Mouse (Mus musculus) c-Kit-positive CD71-positive TER-119-positive erythroid progenitor cells, embryonic 14.5 days (primary cell): Measurements from ENCODE around the gene AW549877.
A peak's percentile ranks its signal among the peaks of the same experiment; 100 is the strongest.

Experiments used
- DNase-seq: peaks from one replicate; pipeline ENCODE4 v3.0.0-alpha.2; 2013; ENCODE audit warnings: low spot score

Gene AW549877

DNA sequence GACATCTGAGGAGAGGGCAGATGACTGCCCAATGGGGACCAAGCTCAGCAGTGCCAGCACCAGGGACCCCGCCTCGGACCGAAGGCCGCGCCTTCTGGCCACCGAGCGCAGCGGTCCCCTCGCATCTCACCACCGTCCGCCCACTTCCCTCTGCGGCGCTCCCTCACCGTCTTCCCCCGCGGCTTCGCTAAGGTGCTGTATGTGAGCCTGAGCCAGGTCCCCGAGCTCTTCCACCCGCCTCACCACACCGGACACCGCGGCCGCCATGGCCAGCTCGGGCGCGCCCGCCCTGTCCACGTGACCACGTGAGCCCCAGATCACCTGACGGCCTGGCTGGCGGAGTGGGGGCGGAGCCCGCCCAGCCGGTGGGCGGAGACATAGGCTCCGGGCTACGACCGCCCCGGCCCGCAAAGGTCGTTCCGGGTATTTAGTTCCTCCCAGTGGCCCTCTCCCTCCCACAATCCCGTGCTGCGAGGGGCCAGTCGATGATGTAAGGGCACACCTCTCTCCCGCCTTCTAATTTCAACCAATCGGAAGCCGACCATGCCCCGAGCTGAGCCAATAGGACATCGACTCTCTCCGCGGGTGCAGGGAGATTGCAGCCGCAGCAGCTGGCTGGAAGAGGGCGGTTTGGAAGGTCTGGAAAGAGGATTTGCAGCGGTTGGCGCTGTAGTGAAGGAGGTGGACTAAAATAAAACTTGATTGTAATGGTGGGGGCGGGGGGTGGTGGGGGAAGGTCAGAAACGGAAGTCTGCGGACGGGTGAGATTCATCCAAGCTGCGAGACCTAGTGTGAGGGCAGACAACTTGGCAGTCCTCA is at the start of gene AW549877:
Gene AW549877 (minus strand): TSS at position 297 of the 819 bp plus-strand sequence.
- peak; percentile 98 for DNase-seq

DNA sequence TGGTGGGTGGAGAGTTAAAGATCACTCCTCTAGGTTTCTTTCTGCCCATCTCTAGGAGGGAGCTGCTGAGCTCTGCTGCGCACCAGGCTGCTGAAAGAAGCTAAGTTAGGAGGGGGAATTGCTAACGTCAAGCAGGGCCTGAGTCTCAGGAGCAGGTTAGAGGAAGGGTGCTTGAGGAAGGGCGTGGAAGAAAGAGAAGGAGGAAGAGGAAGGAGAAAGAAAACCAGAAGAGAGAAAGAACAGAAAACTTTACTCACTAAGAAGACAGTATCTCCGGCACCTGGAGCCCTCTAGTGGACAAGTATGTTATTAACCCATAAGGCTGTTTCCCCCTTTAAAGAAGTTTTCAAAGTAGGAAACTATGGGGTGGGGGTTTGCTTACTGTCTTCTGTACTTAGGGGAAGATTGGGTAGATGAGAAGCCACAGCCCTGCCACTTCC is 47.5 kb upstream of the AW549877 start:
- DNase-seq = peak; percentile 25

DNA sequence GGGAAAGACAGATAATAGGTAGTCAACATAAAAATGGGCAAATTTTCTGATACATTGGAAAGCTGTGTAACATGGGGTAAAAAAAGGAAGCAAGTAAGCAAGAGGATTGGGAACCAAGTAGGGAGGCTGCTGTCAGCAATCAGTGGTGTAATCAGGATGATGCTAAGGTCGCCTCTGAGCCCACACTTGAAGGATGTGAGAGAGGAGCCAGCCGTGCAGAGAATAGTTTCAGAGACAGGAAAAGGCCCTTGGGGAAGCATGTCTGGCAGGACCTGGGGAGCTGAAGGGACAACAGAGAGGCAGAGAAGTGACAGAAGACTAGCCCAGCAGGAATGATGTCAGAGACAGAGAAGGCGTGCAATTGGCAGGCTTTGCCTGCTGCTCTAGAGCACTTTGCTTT is 46.9 kb upstream of the AW549877 start:
- no peak for DNase-seq

DNA sequence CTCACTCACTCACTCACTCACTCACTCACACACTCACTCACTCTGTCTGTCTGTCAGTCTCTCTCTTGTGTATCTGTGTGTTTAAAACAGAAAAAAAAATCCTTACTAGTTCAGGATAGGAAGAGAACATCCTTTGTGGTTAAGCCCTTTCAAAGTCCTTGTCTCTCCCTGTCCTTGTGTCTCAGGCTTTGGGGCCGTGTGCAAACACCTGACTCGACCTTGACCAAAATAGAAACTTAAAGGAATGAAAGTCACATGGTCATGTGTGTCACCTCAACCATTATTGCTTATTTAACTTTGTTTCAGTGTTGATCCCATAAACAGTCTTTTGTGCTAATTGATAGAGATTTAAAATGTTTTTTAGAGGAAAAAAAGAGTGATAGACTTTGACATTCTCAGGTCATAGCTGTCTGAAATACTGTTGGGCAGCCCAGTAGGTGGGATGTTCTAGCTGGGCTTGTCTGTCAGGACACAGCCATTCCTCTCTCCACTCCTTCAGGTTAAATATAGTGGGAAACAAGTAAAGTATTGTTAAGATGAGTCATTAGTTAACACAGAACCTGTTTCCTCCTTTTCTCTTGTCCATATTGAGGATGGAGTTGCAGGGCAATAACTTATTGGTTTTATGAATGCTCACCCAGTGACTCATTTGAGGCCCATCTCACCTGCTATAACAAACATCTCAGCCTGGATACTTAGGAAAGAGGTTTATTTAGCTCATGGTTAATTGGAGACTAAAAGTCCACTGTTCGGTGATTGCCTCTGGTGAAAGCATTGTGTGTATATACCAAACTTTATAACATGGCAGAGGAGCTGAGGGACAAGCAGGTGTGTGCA is 37.8 kb upstream of the AW549877 start:
- DNase-seq = no peak

DNA sequence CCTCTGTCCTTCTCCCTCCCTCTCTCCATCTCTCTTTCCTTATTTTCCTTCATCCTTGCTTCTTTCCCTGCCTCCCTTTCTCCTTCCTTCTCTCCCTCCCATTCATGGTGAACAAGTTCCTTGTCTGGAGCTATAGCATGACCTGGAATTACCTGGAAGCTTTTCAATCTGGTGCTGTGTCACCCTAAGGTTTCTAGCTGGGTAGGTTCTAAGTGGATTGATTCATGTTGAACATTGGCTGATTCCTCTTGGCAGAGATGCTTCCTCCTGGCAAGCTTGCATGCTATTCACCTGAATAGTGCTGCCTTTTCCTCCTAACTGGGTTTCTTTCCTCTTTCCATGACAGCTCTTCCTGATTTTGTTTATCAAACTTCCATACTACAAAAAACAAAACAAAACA is 33.4 kb upstream of the AW549877 start:
- DNase-seq = no peak

DNA sequence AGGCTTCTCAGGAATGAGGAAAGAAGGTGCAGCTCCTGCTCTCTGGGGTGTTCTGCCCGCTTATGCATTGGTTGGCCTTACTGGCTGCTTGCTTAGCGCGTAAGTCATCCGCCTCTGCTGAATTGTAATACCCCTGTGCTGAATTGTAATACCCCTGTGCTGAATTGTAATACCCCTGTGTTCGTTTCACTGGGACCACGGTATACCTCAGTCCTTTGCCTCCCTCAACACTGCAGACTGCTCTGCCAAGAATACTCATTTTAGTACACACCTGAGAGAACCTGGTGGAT is 32.8 kb upstream of the AW549877 start:
- DNase-seq = no peak

DNA sequence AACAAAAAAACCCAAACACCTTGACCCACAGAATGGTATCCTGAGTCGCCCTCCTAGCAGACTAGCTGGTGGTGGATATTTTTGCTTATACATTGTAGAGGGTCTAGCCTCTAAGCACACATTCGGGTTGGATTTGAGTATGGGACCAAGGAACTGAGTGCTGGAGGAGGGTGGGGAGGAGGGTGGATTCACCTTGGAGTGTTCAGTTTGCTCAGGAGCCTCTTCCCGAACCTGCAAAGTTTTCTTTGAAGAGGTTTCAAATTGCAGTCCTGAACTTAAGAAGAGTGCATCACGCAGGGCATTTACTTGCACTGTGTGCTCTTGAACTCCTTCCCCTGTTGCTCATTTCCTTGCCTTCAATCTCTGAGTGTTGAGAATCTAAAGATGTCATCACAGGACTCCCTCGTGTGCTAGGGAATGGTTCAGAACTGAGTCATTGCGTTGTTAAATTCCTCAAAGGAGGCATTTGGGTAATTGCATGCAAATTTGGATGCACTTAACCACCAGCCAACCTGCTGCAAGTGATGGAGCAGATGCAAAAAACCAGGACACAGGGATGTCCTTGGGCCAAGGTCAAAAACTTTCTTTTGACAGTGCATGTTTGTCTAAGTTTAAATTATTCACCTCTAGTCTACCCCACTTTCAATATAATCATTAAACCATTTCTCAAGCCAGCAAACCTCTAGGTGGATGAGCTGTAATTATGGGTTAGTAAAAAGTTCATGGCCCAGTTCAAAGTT is 32.3 kb upstream of the AW549877 start:
- DNase-seq = no peak

DNA sequence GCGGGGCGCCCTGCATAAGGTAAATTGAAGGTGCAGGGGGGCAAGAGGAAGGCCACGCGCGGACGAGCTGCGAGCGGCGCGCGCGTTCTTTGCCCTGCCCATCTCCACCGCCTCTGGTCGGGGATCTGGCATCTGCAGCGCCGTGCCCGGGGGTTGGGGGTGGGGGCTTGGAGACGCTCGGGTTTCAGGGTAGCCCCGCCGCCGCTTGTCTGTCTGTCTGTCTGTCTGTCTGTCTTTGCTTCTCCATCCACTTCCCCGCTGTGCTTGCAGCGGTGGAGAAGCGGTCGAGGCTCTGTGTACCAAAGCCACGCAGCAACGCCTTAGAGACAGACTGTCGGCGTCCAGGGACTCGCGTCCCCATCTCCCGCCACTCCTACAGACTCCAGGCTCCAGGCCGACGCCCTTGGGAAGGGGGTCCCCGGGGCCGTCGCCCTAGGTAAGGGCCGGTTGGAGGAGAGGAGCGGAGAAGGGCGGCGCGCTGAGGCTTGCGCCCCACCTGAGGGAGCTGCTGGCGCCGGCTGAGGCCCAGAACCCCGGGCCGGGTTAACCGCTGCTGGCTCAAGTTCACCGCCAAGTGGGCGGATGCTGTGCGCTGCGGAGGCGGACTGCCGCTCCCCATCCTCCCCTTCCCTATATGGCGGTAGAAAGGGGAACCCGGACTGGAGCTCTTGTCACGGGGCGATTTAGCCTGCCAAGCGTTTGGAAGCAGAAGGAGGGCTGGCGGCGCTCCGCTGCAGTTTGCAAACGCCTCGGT is 31.5 kb upstream of the AW549877 start:
- DNase-seq = peak; percentile 47

DNA sequence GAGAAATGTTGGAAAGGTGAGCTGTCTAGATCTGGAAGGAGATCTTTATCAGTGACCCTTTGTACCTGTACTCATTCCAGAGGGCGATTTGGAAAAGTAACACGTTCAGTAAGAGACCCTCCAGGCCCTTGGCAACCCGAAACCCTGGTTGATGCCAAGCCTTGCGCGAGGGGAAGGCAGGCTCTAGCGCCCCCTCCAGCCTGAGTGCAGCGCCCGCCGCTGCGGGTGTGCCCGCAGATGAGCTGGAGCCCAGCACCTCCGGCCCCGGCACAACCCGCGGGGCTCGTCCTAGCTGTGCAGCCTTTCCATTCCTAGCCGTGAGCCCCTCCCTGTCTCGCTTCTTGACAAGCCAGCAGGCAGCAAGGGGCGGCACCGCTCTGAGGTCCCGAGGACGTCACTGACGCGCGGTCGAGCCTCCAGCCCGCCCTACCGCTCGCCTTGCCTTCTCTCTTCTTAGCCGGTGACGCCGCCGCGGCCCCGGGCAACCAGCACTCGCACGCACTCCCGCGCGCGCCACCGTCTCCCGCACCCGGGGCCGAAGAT is 30.8 kb upstream of the AW549877 start, which contains the start of gene Oxct1:
Gene Oxct1 (plus strand): TSS at position 153 of the 543 bp plus-strand sequence.
- peak; percentile 74 for DNase-seq

DNA sequence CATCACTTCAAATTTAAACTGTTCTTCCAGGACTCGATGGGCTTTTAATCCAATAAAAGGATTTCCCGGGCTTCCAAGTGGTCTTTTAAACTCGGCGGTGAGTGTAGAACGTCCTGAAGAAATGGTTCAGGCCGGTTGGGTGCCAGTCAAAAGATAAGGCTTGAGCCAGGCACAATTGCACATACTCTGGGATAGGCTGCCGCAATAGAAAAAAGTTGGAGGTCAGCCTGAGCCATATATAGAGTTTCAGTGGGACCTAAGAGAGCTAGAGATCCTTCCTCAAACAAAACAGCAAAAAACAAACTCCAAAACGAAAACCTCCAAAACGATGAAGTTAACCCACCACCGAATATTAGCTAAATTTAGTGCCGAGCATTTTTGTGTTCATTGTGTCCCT is 30.0 kb upstream of the AW549877 start:
- DNase-seq = no peak

DNA sequence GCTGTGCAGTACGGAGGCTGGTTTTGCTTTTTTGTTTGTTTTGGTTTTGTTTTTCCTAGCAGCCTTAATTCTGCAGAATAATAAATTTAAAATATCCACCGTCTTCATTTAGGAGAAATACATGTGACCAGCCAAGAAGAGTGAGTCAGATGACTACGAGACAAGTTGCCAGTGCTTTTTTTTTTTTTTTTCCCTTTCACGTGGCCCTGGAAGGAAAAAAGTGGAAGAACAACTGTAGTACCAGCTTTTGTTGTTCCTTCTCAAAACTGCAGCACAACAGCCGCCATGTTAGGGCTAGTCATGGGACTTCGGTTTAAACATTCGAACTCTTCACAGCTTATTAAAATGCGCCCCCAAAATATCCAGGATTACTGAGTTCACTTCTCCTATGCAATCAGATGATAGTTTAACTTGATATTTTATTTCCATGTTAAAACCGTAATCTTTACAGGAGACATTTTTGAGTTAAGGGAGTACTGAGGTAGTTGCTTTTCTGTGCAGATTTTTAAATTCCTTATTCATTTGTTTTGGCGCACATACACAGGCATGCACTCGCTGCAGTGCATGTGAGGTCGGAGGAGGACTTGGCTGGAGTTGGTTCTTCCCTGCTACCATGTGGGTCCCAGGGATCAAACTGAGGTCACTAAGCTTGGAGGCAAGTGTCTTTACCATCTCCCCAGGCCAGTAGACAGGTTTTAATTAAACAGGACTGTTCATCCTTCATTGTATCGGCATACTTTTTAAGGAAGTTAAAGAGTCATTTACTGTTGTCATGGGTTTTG is 29.4 kb upstream of the AW549877 start:
- DNase-seq = no peak

DNA sequence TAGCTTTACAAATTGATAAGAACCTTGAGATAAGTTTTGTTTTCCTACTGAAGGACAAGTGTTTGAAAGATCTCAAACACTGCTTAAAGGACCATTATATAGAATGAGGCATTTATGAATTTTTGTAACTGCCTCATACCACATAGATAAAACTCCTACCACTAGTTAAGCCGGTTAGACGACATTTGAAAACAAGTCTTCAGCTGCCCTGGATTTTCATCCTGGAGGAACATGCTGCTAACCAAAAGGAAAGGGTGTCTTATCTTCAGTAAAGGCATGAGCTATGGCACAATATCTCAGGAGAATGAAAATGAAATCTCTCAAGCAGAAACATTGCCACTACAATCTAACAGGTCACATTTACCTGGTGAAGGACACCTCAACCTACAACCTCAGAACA is 28.2 kb upstream of the AW549877 start:
- DNase-seq = no peak

DNA sequence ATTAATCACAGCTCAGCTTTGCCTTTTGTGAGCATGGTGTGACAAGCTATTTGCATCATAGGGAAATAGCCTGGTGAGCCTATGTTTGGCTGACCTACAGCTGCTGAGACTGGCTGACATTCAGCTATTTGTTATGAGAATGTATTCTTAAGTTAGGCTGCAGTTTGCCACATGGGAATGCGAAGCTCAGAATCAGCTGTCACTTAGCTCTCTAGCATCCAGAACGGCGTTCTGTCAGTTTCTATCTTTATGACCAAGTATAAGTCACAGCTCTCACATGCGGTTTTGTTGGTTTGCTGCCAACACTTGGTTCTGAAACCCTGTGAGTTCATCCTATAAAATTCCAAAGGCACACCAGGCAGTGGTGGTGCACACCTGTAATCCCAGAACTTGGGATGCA is 25.2 kb upstream of the AW549877 start:
- no peak for DNase-seq

DNA sequence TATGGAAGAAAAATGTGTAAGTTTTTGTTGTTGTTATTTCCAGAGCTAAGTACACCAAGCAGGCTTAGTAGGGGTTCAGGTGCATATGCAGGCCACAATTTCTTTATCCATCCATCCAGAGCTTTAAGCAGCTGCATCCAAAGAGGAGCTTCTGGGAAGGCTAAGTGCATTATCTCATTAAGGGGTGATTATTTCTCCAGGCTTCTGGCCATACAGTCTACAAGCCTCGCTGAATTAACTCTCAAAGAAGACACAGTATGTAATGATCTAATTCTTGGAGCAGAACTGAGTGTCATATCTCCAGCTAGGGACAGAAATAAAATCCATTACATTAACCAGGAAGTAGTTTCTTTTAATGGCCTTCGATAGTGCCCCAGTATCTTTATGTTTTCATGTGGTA is 18.3 kb upstream of the AW549877 start:
- no peak for DNase-seq

DNA sequence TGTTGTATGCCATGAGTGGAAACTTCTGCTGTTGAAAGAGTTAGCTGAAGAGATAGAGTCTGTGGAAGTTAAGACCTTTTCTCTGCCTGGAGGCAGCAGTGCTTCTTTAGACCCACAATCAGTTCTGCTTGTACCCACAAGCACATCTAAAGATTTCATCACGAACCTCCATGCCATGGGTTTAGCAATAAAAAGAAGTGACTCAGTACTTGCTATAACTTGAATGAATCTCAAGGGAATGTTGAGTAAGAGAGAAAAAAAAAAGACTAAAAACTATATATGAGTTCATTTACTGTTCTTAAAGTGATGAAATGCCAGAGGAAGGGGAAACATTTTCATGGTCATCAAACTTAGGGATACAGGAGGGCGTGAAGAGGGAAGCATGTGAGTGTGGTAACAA is 5.0 kb upstream of the AW549877 start:
- DNase-seq = no peak

DNA sequence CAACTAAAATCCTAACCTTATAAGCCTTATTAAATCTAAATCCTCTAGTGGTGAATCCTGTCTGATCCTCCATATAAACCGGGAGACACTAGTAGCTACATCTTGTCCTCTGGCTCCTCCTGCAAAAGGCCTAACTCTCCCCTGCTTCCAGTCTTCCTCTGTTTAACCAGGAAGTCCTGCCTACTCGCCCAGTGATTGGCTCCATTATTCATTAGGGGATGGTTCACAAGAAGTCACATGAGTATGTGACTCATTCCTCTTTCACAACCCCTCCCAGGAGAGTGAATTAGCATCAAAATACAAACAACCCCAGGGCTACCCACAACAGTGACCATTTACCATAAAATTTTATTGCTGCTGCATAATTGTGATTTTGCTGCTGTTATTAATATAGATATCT is 3.6 kb upstream of the AW549877 start:
- DNase-seq = no peak

DNA sequence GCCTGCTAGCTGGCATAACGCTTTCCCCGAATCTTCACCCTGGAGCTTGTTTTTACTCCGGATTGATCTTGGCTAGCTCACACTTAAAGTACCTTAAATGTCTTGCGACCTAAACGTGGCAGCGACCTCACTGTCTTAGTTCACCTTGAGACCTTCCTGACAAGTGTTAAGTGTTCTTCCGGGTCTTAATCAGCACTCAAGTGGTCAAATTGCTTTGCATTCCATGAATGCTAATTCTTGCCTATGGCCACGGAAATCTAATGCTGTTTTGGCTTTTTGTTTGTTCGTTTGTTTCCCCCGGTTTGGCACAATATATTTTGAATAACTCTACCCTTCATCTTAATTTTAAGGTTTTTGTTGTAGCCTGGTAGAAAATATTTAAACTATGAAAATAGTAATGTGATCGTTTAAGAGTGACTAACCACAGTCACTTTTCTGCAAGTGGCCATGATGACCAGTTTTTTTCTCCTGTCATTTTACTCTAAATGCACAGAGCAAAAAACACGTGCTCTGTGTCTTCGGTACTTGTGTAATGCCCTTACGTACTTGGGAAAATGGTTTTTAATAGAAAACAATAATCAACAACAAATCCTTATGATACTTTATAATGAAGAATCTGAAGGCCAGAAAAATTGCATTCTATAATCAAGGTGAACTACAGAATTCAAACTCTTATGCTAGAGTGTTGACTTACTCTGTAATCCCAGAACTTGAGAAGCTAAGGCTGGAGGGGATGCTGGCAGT is 895 bp upstream of the AW549877 start:
- peak; percentile 43 for DNase-seq

DNA sequence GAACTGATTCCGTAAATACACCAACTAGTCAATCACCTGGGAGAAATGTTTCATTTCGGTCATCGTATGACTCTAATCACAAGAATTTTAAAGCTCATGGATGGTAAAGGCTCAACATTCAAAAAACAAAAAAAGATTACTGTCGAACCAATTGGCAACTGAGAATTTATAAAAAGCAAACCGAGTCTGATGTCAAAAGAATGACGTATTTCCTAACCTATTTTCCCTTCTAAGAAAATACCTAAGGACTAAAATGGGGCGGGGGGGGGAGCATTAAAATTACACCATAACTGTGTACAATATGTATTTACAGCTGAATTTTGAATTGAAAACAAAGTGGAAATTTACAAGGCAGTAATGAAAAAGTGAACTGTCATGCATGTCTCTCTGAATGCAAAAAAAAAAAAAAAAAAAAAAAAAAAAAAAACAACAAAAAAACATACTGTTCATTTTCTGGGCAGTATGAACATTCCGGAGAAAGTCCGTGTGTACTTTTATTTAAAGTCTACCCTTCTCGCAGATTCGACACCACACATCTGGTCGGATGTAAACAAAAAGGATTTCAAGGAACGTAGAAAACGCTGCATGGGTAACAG is 594 bp downstream of the AW549877 start:
- peak; percentile 23 for DNase-seq

DNA sequence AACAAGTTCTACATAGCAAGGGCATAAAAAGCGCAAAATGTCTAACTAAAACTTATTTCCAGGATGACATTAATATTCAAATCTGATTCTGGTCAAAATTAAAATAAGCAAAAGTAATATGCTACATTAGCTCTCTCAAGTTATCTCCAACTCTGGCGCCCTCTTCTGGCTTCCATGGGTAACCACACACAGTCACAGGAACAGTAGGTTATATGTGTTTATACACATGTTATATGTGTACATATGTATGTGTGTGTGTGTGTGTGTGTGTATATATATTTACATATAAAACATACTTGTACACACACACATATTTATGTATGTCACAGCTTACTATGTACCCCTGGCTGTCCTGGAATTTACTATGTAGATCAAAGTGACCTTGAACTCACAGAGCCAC is 7.6 kb downstream of the AW549877 start:
- DNase-seq = peak; percentile 54

DNA sequence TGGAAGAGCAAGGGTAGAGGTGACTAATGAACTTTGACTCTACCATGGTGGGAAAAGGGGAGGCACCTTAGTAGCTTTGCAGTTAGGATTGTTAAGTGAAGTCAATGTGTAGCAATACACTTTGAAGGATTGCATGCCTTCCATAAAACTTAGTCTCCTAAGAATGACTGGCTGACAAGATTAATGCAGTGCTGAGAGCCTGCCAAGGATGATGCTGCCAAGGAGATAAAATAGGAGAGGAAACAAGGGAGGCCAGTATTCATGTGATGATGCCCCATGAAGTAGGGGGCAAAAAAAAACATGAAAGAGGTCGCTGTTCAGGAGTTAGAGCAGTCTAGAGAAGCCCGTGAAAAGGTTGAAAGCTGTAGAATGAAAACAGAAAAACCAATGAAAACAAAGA is 10.7 kb downstream of the AW549877 start:
- no peak for DNase-seq
